Mouse (Mus musculus) ES-Bruce4 (cell line): ENCODE measurements around the gene Ston1.

ENCODE experiments used
- CTCF ChIP-seq: IDR thresholded peaks from one replicate; pipeline ENCODE4 v1.8.1; 2011; ENCODE audit warnings: low read depth, low read length
- POLR2A ChIP-seq: IDR thresholded peaks from one replicate; pipeline ENCODE4 v1.8.1; 2011; ENCODE audit warnings: low read length; ENCODE audit not compliant: insufficient read depth

- TF ChIP-seq CTCF (no peak), POLR2A (no peak)
These were observed 73.3 kb downstream of the Ston1 start for GRCm38 (mm10) chr17:88670800-88671199.
